Mouse (Mus musculus) heart, adult 2 months (tissue): ENCODE measurements at regions not wholly inside any gene's neighbourhood (a gene's known extent, or its start where the extent isn't known, plus 50 kb on each side); places are given as distances from the start of the nearest gene placed in this dataset.

Experiments
- CTCF ChIP-seq: fragments of 200-600 bp; IDR thresholded peaks from 2 replicates; pipeline ENCODE4 v1.8.1; 2022; ENCODE audit warnings: antibody characterized with exemption, mild to moderate bottlenecking, moderate library complexity
- EP300 ChIP-seq: fragments of 200-500 bp; IDR thresholded peaks from 2 replicates; pipeline ENCODE4 v1.6.1; 2011; ENCODE audit warnings: low read depth, low read length, control low read depth; ENCODE audit not compliant: insufficient read depth
- POLR2A ChIP-seq: fragments of 200-500 bp; IDR thresholded peaks from 2 replicates; pipeline ENCODE4 v1.6.1; 2011; ENCODE audit warnings: mild to moderate bottlenecking, low read depth, low read length, control low read depth; ENCODE audit not compliant: insufficient read depth

- TF ChIP-seq CTCF (no peak), EP300 (no peak), POLR2A (no peak)
Observed at GRCm38 (mm10) chr14:104206602-104207001, 261.2 kb downstream of the Pou4f1 start.
